Mouse (Mus musculus): Measurements from ENCODE around the gene H2-Ob. TPM values are rescaled to one million over a fixed set of nuclear protein-coding genes. Genes with fewer than 3 reads are reported as not detected.

The H2-Ob gene
- polyA plus RNA-seq, 1 experiment, result not detected

DNA sequence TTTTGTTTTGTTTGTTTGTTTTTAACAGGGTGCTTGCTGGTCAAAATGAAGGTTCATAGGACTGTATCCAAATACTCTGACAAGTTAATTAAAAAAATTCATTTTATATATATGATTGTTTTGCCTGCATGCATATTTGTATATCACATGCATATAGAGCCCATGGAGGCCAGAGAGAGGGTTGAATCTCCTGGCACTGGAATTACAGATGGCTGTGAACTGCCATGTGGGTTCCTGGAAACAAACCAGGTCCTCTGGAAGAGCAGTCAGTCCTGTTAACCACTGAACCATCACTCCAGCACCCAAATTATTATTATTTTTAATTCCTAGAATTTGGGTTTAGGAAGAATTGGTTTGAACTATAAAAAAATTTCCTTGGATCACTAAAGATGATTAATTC lies 56.6 kb downstream of the H2-Ob start:
- TF ChIP-seq POLR2A (IDR thresholded peaks at IDR 0.05; ENCODE audit: insufficient read depth, low read depth, low read length) (no peak), CTCF (IDR thresholded peaks at IDR 0.05; ENCODE audit: insufficient read depth, low read depth, low read length) (no peak)
- Histone ChIP-seq H3K4me3 (ENCODE audit: insufficient read depth, low read depth, low read length) (no peak overlapping the region), H3K27ac (ENCODE audit: insufficient read depth, low read depth, low read length) (no peak overlapping the region), H3K4me1 (ENCODE audit: control insufficient read depth, insufficient read depth, low read length) (peaks cover 7% of the 10 kb centered on the region)

GRCm38 (mm10) chr17:34295891-34296794 lies 57.4 kb downstream of the H2-Ob start:
- H3K4me1 ChIP-seq (ENCODE audit: control insufficient read depth, insufficient read depth, low read length), result peaks cover 7% of the 10 kb centered on the region
- H3K27ac ChIP-seq (ENCODE audit: insufficient read depth, low read depth, low read length), result no peak overlapping the region
- 22% methylated on average over 23 of the region's 23 CpGs for WGBS
- TF ChIP-seq CTCF (IDR thresholded peaks at IDR 0.05; ENCODE audit: insufficient read depth, low read depth, low read length) (no peak), POLR2A (IDR thresholded peaks at IDR 0.05; ENCODE audit: insufficient read depth, low read depth, low read length) (no peak)
- no peak overlapping the region for H3K4me3 ChIP-seq (ENCODE audit: insufficient read depth, low read depth, low read length)

- H3K4me1 ChIP-seq (ENCODE audit: control insufficient read depth, insufficient read depth, low read length), result peaks cover 7% of the 10 kb centered on the region
- H3K4me3 ChIP-seq (ENCODE audit: insufficient read depth, low read depth, low read length), result no peak overlapping the region
- TF ChIP-seq POLR2A (IDR thresholded peaks at IDR 0.05; ENCODE audit: insufficient read depth, low read depth, low read length) (no peak), CTCF (IDR thresholded peaks at IDR 0.05; ENCODE audit: insufficient read depth, low read depth, low read length) (no peak)
- no peak overlapping the region for H3K27ac ChIP-seq (ENCODE audit: insufficient read depth, low read depth, low read length)
- 81% methylated on average over 3 of the region's 3 CpGs for WGBS
Observed at GRCm38 (mm10) chr17:34299356-34299755, 60.7 kb downstream of the H2-Ob start.

DNA sequence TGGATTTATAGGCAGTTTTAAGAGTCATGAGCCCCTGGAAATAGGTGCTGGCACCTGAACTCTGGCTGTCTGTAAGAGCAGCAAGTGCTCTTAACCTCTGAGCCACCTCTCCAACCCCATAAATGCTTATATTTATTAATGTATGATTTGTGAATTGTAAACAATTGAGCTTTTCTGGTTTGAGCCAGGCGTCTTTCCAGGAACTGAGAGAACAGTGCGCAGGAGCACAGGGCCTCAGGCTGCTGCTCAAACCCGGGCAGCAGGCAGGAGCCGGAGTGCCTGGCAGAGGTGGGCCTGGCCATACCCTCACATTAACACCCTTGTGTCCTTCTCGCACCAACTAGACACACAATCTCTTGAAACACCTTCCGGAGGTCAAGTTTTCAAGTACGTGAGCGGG lies 61.4 kb downstream of the H2-Ob start:
- peaks cover 7% of the 10 kb centered on the region for H3K4me1 ChIP-seq (ENCODE audit: control insufficient read depth, insufficient read depth, low read length)
- TF ChIP-seq POLR2A (IDR thresholded peaks at IDR 0.05; ENCODE audit: insufficient read depth, low read depth, low read length) (no peak), CTCF (IDR thresholded peaks at IDR 0.05; ENCODE audit: insufficient read depth, low read depth, low read length) (no peak)
- no peak overlapping the region for H3K27ac ChIP-seq (ENCODE audit: insufficient read depth, low read depth, low read length)
- WGBS, result 92% methylated on average over 8 of the region's 8 CpGs
- no peak overlapping the region for H3K4me3 ChIP-seq (ENCODE audit: insufficient read depth, low read depth, low read length)

- H3K27ac ChIP-seq (ENCODE audit: insufficient read depth, low read depth, low read length), result no peak overlapping the region
- peaks cover 5% of the 10 kb centered on the region for H3K4me1 ChIP-seq (ENCODE audit: control insufficient read depth, insufficient read depth, low read length)
- WGBS, result 81% methylated on average over 23 of the region's 23 CpGs
- TF ChIP-seq POLR2A (IDR thresholded peaks at IDR 0.05; ENCODE audit: insufficient read depth, low read depth, low read length) (no peak), CTCF (IDR thresholded peaks at IDR 0.05; ENCODE audit: insufficient read depth, low read depth, low read length) (no peak)
- no peak overlapping the region for H3K4me3 ChIP-seq (ENCODE audit: insufficient read depth, low read depth, low read length)
Observed at GRCm38 (mm10) chr17:34300691-34301566, 62.2 kb downstream of the H2-Ob start.

GRCm38 (mm10) chr17:34301670-34302190 lies 63.0 kb downstream of the H2-Ob start:
- TF ChIP-seq POLR2A (IDR thresholded peaks at IDR 0.05; ENCODE audit: insufficient read depth, low read depth, low read length), result no peak
- no peak for TF ChIP-seq CTCF (IDR thresholded peaks at IDR 0.05; ENCODE audit: insufficient read depth, low read depth, low read length)

DNA sequence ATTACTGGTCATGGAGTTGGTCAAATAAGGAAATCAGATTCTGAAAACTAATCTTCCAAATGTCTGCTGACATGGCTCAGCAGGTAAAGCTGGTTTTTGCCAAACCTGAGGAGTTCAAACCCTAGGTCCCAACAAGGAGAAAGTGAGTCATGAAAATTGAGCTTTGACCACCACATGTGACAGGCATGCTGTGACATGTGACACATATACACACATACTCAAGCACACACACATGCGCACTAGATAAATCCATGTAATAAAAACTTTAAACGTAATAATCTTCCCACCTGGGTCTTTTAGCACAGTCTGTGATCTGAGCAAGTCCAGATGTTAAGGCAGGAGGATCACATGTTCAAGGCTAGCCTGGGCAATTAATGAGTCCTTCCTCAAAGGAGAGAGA lies 65.1 kb downstream of the H2-Ob start:
- WGBS, result 92% methylated on average over 2 of the region's 2 CpGs

More at GRCm38 (mm10) chr17:34301670-34302190, 63.0 kb downstream of the H2-Ob start:
- no peaks in the 10 kb centered on the region for H3K4me1 ChIP-seq (ENCODE audit: control insufficient read depth, insufficient read depth, low read length)
- WGBS, result 91% methylated on average over 4 of the region's 4 CpGs
- no peak overlapping the region for H3K4me3 ChIP-seq (ENCODE audit: insufficient read depth, low read depth, low read length)
- no peak overlapping the region for H3K27ac ChIP-seq (ENCODE audit: insufficient read depth, low read depth, low read length)

More for the DNA sequence above, 65.1 kb downstream of the H2-Ob start:
- TF ChIP-seq POLR2A (IDR thresholded peaks at IDR 0.05; ENCODE audit: insufficient read depth, low read depth, low read length), result no peak
- TF ChIP-seq CTCF (IDR thresholded peaks at IDR 0.05; ENCODE audit: insufficient read depth, low read depth, low read length), result no peak
- no peak overlapping the region for H3K27ac ChIP-seq (ENCODE audit: insufficient read depth, low read depth, low read length)
- H3K4me3 ChIP-seq (ENCODE audit: insufficient read depth, low read depth, low read length), result no peak overlapping the region
- no peaks in the 10 kb centered on the region for H3K4me1 ChIP-seq (ENCODE audit: control insufficient read depth, insufficient read depth, low read length)

Other genes starting within 250 kb of the H2-Ob start
- gene H2-K1, start 238.6 kb upstream of the H2-Ob start, polyA plus RNA-seq (2012; ENCODE audit: insufficient read depth, insufficient read length, low replicate concordance, missing spikeins), result not detected in 2 replicates
- gene Ring1, start 214.2 kb upstream of the H2-Ob start, polyA plus RNA-seq (2012; ENCODE audit: insufficient read depth, insufficient read length, low replicate concordance, missing spikeins), result not detected in 2 replicates
- gene H2-Ke6, start 210.8 kb upstream of the H2-Ob start, polyA plus RNA-seq (2012; ENCODE audit: insufficient read depth, insufficient read length, low replicate concordance, missing spikeins), result not detected in 2 replicates
- not detected in 2 replicates for gene Slc39a7, start 207.2 kb upstream of the H2-Ob start, polyA plus RNA-seq (2012; ENCODE audit: insufficient read depth, insufficient read length, low replicate concordance, missing spikeins)
- gene Rxrb, start 207.1 kb upstream of the H2-Ob start, polyA plus RNA-seq (2012; ENCODE audit: insufficient read depth, insufficient read length, low replicate concordance, missing spikeins), result not detected in 2 replicates
- gene Col11a2, start 199.5 kb upstream of the H2-Ob start, polyA plus RNA-seq (2012; ENCODE audit: insufficient read depth, insufficient read length, low replicate concordance, missing spikeins), result not detected in 2 replicates
- not detected in 2 replicates for gene H2-Oa, start 146.6 kb upstream of the H2-Ob start, polyA plus RNA-seq (2012; ENCODE audit: insufficient read depth, insufficient read length, low replicate concordance, missing spikeins)
- gene H2-DMa, start 119.4 kb upstream of the H2-Ob start, polyA plus RNA-seq (2012; ENCODE audit: insufficient read depth, insufficient read length, low replicate concordance, missing spikeins), result not detected in 2 replicates
- gene Brd2, start 116.3 kb upstream of the H2-Ob start, polyA plus RNA-seq (2012; ENCODE audit: insufficient read depth, insufficient read length, low replicate concordance, missing spikeins), result 233 TPM in 1 of 2 replicates, not detected in the other
- not detected in 2 replicates for gene H2-DMb2, start 95.6 kb upstream of the H2-Ob start, polyA plus RNA-seq (2012; ENCODE audit: insufficient read depth, insufficient read length, low replicate concordance, missing spikeins)
- gene H2-DMb1, start 85.8 kb upstream of the H2-Ob start, polyA plus RNA-seq (2012; ENCODE audit: insufficient read depth, insufficient read length, low replicate concordance, missing spikeins), result not detected in 2 replicates
- gene Tap1, start 51.4 kb upstream of the H2-Ob start, polyA plus RNA-seq (2012; ENCODE audit: insufficient read depth, insufficient read length, low replicate concordance, missing spikeins), result not detected in 2 replicates
- 272 TPM in 1 of 2 replicates, not detected in the other for gene Psmb9, start 51.1 kb upstream of the H2-Ob start, polyA plus RNA-seq (2012; ENCODE audit: insufficient read depth, insufficient read length, low replicate concordance, missing spikeins)
- gene Psmb8, start 41.2 kb upstream of the H2-Ob start, polyA plus RNA-seq (2012; ENCODE audit: insufficient read depth, insufficient read length, low replicate concordance, missing spikeins), result not detected in 2 replicates
- 159 TPM in 1 of 2 replicates, not detected in the other for gene Tap2, start 35.4 kb upstream of the H2-Ob start, polyA plus RNA-seq (2012; ENCODE audit: insufficient read depth, insufficient read length, low replicate concordance, missing spikeins)
- not detected in 2 replicates for gene H2-Ab1, start 18.8 kb downstream of the H2-Ob start, polyA plus RNA-seq (2012; ENCODE audit: insufficient read depth, insufficient read length, low replicate concordance, missing spikeins)
- gene H2-Aa, start 48.9 kb downstream of the H2-Ob start, polyA plus RNA-seq (2012; ENCODE audit: insufficient read depth, insufficient read length, low replicate concordance, missing spikeins), result 508 and 641 TPM in 2 replicates
- 452 TPM in 1 of 2 replicates, not detected in the other for gene H2-Eb1, start 67.0 kb downstream of the H2-Ob start, polyA plus RNA-seq (2012; ENCODE audit: insufficient read depth, insufficient read length, low replicate concordance, missing spikeins)
- gene H2-Eb2, start 86.8 kb downstream of the H2-Ob start, polyA plus RNA-seq (2012; ENCODE audit: insufficient read depth, insufficient read length, low replicate concordance, missing spikeins), result not detected in 2 replicates
- gene Btnl2, start 115.9 kb downstream of the H2-Ob start, polyA plus RNA-seq (2012; ENCODE audit: insufficient read depth, insufficient read length, low replicate concordance, missing spikeins), result not detected in 2 replicates
- not detected in 2 replicates for gene Btnl1, start 138.2 kb downstream of the H2-Ob start, polyA plus RNA-seq (2012; ENCODE audit: insufficient read depth, insufficient read length, low replicate concordance, missing spikeins)
- gene BC051142, start 159.9 kb downstream of the H2-Ob start, polyA plus RNA-seq (2012; ENCODE audit: insufficient read depth, insufficient read length, low replicate concordance, missing spikeins), result not detected in 2 replicates
- not detected in 2 replicates for gene Btnl4, start 238.4 kb downstream of the H2-Ob start, polyA plus RNA-seq (2012; ENCODE audit: insufficient read depth, insufficient read length, low replicate concordance, missing spikeins)

Data from olfactory bulb, adult 2 months (tissue).